Mouse (Mus musculus) cerebellum, adult 8-10 months (tissue): ENCODE data around the gene Adcy3.

ENCODE experiments used
- DNase-seq: peaks from one replicate; pipeline ENCODE4 v3.0.0; 2022

Gene Adcy3

DNA sequence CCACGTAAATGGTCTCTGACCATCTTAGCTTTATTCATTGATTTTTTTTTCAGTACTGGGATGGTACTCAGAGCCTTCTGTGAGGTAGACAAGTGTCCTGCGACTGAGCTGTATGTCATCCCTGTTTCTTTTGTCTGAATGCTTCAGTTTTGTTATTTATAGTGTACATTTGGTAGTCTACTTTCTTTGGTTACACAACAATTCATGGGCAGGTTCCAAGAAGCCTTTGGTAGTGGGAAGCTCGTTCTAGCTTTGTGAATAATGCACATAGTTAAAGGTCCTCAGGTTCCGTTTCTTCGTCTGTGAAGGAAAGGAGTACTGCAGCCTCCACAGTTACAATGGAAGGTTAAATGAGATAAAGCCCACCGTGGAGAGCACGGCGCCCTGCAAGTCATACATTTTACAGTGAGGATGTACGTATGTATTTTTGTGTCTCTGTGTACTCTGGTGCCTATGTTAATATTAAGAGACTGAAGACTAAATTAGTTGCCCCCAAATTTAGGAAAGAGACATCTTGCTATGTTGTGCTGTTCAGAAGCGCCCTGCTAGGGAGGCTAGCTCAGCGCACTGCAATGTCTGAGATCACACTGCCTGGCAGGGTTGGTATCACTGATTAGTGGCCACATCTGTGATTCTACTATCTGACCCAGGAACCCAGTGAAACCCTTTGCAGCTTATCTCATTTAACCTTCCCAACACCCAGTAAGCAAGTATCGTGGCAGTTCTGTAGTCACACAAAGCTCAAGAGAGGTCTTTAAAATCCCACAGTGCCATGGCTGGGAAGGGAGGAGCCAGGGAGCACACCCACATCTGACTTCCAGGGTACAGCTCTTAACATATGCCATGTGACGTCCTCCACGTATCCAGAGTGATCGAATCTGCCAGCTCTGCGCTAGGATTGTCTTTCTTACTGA lies 120.1 kb downstream of the Adcy3 start:
- no peak for DNase-seq
